Comparison of ENCODE assay signal across 23 mouse cellular contexts in genomic region chr1:105553130-105553529, GRCm38 (mm10).
A peak's percentile ranks its signal among the peaks of the same experiment; 100 is the strongest.
DNase-seq lines count a peak whose midpoint lies in the region; ATAC-seq and TF ChIP-seq lines count a peak whose summit lies in the region.
"Had no signal": no experiment of that assay in that cellular context is flagged by ENCODE, and none has a peak within 500 bp of the region (broad histone marks: within the 10 kb centered on the region; RNA-seq: fewer than 3 reads in every experiment).

No protein-coding gene starts in this region.

- peaks cover 5 to 11% of the 10 kb centered on the region in 2 experiments for H3K4me1 ChIP-seq in MEL (ENCODE audit: control insufficient read depth in 1 of 2, insufficient read depth in 2 of 2, low read length in 2 of 2)
- H3K4me1 ChIP-seq: embryonic facial prominence, embryonic 13.5 days; embryonic facial prominence, embryonic 15.5 days; forebrain, embryonic 13.5 days; forebrain, embryonic 15.5 days had no signal

- TF ChIP-seq POLR2A in MEL (IDR thresholded peaks at IDR 0.05; ENCODE audit: control insufficient read depth in 1 of 2, insufficient read depth in 1 of 2, low read depth in 1 of 2, low read length in 2 of 2, poor library complexity in 1 of 2) = no peak

- no peak for TF ChIP-seq CTCF in MEL (IDR thresholded peaks at IDR 0.05 in 2 of 3, conservative IDR thresholded peaks at IDR 0.05 in 1 of 3; ENCODE audit: control insufficient read depth in 1 of 3, insufficient read depth in 1 of 3, low read depth in 2 of 3, low read length in 3 of 3, poor library complexity in 1 of 3, severe bottlenecking in 1 of 3)

- TF ChIP-seq RAD21 in MEL (IDR thresholded peaks at IDR 0.05; ENCODE audit: low read depth, low read length) = no peak

- no peak overlapping the region for H3K4me3 ChIP-seq in MEL (ENCODE audit: control insufficient read depth in 1 of 2, insufficient read depth in 1 of 2, low read depth in 2 of 2, low read length in 2 of 2)
- H3K4me3 ChIP-seq: embryonic facial prominence, embryonic 13.5 days; embryonic facial prominence, embryonic 15.5 days; erythroblast, embryonic 14.5 days; forebrain, embryonic 13.5 days; forebrain, embryonic 15.5 days had no signal

- H3K36me3 ChIP-seq in MEL (ENCODE audit: control insufficient read depth in 1 of 2, insufficient read depth in 2 of 2, low read length in 2 of 2) = peaks cover 2 to 18% of the 10 kb centered on the region in 2 experiments; a peak in 3 of 4 replicates
- H3K36me3 ChIP-seq: embryonic facial prominence, embryonic 15.5 days; forebrain, embryonic 15.5 days had no signal

- ATAC-seq in granulocyte monocyte progenitor cell, adult 5-6 weeks (replicated peaks; ENCODE audit: poor library complexity, severe bottlenecking) = 0 out of 2 replicates have a peak, but pooled peaks have one; percentile 17
- ATAC-seq: activated CD4-positive, CD25-positive, alpha-beta regulatory T cell, adult 4 months; forebrain, embryonic 13.5 days; forebrain, embryonic 15.5 days; forebrain, postnatal 0 days; Patski had no signal

- TF ChIP-seq EP300 in MEL (IDR thresholded peaks at IDR 0.05; ENCODE audit: low read depth in 1 of 2, low read length in 2 of 2) = 0 out of 4 replicates have a peak, but pooled peaks of 1 of the 2 experiments have one; percentile 7

- no peaks in the 10 kb centered on the region for H3K27me3 ChIP-seq in MEL (ENCODE audit: control insufficient read depth in 1 of 2, insufficient read depth in 2 of 2, low read length in 2 of 2)
- H3K27me3 ChIP-seq: embryonic facial prominence, embryonic 13.5 days; embryonic facial prominence, embryonic 15.5 days; forebrain, embryonic 13.5 days; forebrain, embryonic 15.5 days; Patski had no signal

- H3K9ac ChIP-seq in MEL (ENCODE audit: control insufficient read depth, low read depth, low read length, poor library complexity, severe bottlenecking) = no peak overlapping the region
- H3K9ac ChIP-seq: embryonic facial prominence, embryonic 13.5 days; embryonic facial prominence, embryonic 15.5 days; forebrain, embryonic 13.5 days; forebrain, embryonic 15.5 days; forebrain, postnatal 0 days had no signal

- no peaks in the 10 kb centered on the region for H3K9me3 ChIP-seq in MEL (replicated peaks; ENCODE audit: insufficient read depth, low read length)
- H3K9me3 ChIP-seq: embryonic facial prominence, embryonic 13.5 days; embryonic facial prominence, embryonic 15.5 days; forebrain, embryonic 13.5 days; forebrain, embryonic 15.5 days; G1E had no signal

- H3K27ac ChIP-seq in MEL (ENCODE audit: control insufficient read depth, low read depth, low read length) = no peak overlapping the region
- H3K27ac ChIP-seq: embryonic facial prominence, embryonic 13.5 days; embryonic facial prominence, embryonic 15.5 days; forebrain, embryonic 13.5 days; forebrain, embryonic 15.5 days had no signal

- peak; percentile 40 for DNase-seq in A20 (ENCODE audit: low read depth, low spot score)
- peak; percentile 53 for DNase-seq in MEL (ENCODE audit: low read depth, low spot score)
- no peak for DNase-seq in adrenal gland, postnatal 25 days
- DNase-seq in left cerebral cortex, adult 11 months (ENCODE audit: low spot score) = no peak
- DNase-seq: adrenal gland, adult 8-10 months; adrenal gland, postnatal 14 days; cerebellum, adult 11 months; cerebellum, adult 18-20 months; cerebellum, adult 8-10 months; cerebellum, adult 9-11 months; cerebellum, postnatal 14 days; cerebellum, postnatal 36 days; embryo, embryonic 11 days; forebrain, postnatal 0 days had no signal

- no peaks in the 10 kb centered on the region for H3K79me2 ChIP-seq in MEL (ENCODE audit: control insufficient read depth, insufficient read depth, low read length, poor library complexity)

TF ChIP-seq in MEL, 35 proteins besides CTCF, POLR2A, EP300 and RAD21:
- TF ChIP-seq USF2 (IDR thresholded peaks at IDR 0.05; ENCODE audit: borderline replicate concordance in 1 of 2, insufficient read depth in 1 of 2, low read depth in 1 of 2, low read length in 2 of 2) (no peak), SMC3 (IDR thresholded peaks at IDR 0.05; ENCODE audit: low read depth, low read length) (no peak), POLR2AphosphoS2 (IDR thresholded peaks at IDR 0.05; ENCODE audit: low read length) (no peak), MYB (IDR thresholded peaks at IDR 0.05; ENCODE audit: low read depth, low read length) (no peak), JUND (IDR thresholded peaks at IDR 0.05; ENCODE audit: low read depth, low read length) (no peak), ZNF384 (IDR thresholded peaks at IDR 0.05; ENCODE audit: low read depth, low read length) (no peak), BHLHE40 (IDR thresholded peaks at IDR 0.05; ENCODE audit: borderline replicate concordance, low read depth, low read length) (no peak), ZKSCAN1 (IDR thresholded peaks at IDR 0.05; ENCODE audit: low read depth, low read length) (no peak)
TF ChIP-seq in MEL: peak in this region for 0.

Comparison
In these comparisons a context has a peak if more than half of its experiments do, and no peak if none do; other contexts are left out.
1. DNase-seq: peak in A20 (single experiment) and MEL (single experiment); none in adrenal gland, postnatal 25 days (single experiment) and left cerebral cortex, adult 11 months (single experiment).